Mouse (Mus musculus) heart, embryonic 11.5 days (tissue): ENCODE results near the gene Dhps. TPM values are rescaled to one million over a fixed set of nuclear protein-coding genes. Genes with fewer than 3 reads are reported as not detected.
A peak's percentile ranks its signal among the peaks of the same experiment; 100 is the strongest.
"Not testable (repeated sequence)": the region's sequence is repeated elsewhere in the genome, so short reads cannot be mapped to it uniquely, and the experiment has no call there.

Source experiments
- ATAC-seq: fragments of 200-750 bp; cut with Nextera tagmentation; replicated peaks from 2 replicates; pipeline ENCODE4 v1.8.0; 2017; ENCODE audit warnings: moderate library complexity; ENCODE audit not compliant: insufficient number of reproducible peaks, low FRiP score, low TSS enrichment
- H3K27ac ChIP-seq: fragments of 300-500 bp; sonication (generic); 2 replicates; pipeline ENCODE4 v1.5.1; 2014; ENCODE audit warnings: mild to moderate bottlenecking, low read depth, low read length
- H3K27me3 ChIP-seq: fragments of 300-500 bp; sonication (generic); 2 replicates; pipeline ENCODE4 v1.6.1; 2014; ENCODE audit warnings: mild to moderate bottlenecking, low read length, mixed read lengths; ENCODE audit not compliant: control insufficient read depth, insufficient read depth
- H3K36me3 ChIP-seq: fragments of 300-500 bp; sonication (generic); 2 replicates; pipeline ENCODE4 v1.6.1; 2014; ENCODE audit warnings: mild to moderate bottlenecking, low read length, moderate library complexity, mixed read lengths; ENCODE audit not compliant: control insufficient read depth, insufficient read depth
- H3K4me1 ChIP-seq: fragments of 300-500 bp; sonication (generic); 2 replicates; pipeline ENCODE4 v1.6.1; 2014; ENCODE audit warnings: low read length; ENCODE audit not compliant: control insufficient read depth, insufficient read depth
- H3K4me2 ChIP-seq: fragments of 300-500 bp; sonication (generic); 2 replicates; pipeline ENCODE4 v1.6.1; 2014; ENCODE audit warnings: mild to moderate bottlenecking, moderate library complexity
- H3K4me3 ChIP-seq: fragments of 300-500 bp; sonication (generic); 2 replicates; pipeline ENCODE4 v1.5.1; 2014; ENCODE audit warnings: low read depth, low read length
- H3K9ac ChIP-seq: fragments of 300-500 bp; sonication (generic); 2 replicates; pipeline ENCODE4 v1.6.1; 2014; ENCODE audit warnings: mild to moderate bottlenecking, low read depth, low read length, moderate library complexity
- H3K9me3 ChIP-seq: fragments of 300-500 bp; sonication (generic); replicated peaks from 2 replicates; pipeline ENCODE4 v1.6.1; 2016; ENCODE audit warnings: low read length; ENCODE audit not compliant: control insufficient read depth
- WGBS: fragments of 180-500 bp; shearing (Covaris S2); extraction: QIAGEN DNeasy Blood & Tissue Kit; methylation state at CpG from one replicate; pipeline ENCODE4 v1.1.7; 2014; ENCODE audit not compliant: insufficient replicate concordance; 5-methylcytosine and 5-hydroxymethylcytosine counted together
- microRNA-seq: library from miRNA; unstranded; fragments of <30 nt; microRNA quantifications from one replicate; pipeline ENCODE4, GENCODE M21; 2016; ENCODE audit warnings: borderline number of aligned reads
- polyA plus RNA-seq: library from polyadenylated mRNA; unstranded; fragments of >200 nt; fragmentation: Nextera tagmentation; extraction: Ambion mirVana; gene quantifications from 2 replicates; pipeline ENCODE4 v1.2.1, GENCODE M21; 2014

Gene Dhps
- polyA plus RNA-seq, 1 experiment from 2014 or later, result 60.0 TPM

- Histone ChIP-seq H3K27me3 (no peaks in the 10 kb centered on the region), H3K4me2 (peak overlapping the region; percentile 79), H3K4me3 (peak overlapping the region; percentile 54), H3K36me3 (no peaks in the 10 kb centered on the region), H3K27ac (no peak overlapping the region), H3K9me3 (no peaks in the 10 kb centered on the region), H3K9ac (peak overlapping the region; percentile 66), H3K4me1 (no peaks in the 10 kb centered on the region)
- 8% methylated on average over 37 of the region's 37 CpGs for WGBS
- ATAC-seq, result peak; percentile 59; the same call in 1 of the 2 replicates
Observed at GRCm38 (mm10) chr8:85119052-85119981, 47.8 kb downstream of the Dhps start.

GRCm38 (mm10) chr8:85120251-85120650 is 48.7 kb downstream of the Dhps start:
- not testable (repeated sequence) for H3K27ac ChIP-seq, H3K4me3 ChIP-seq, H3K36me3 ChIP-seq, H3K9ac ChIP-seq, H3K9me3 ChIP-seq, H3K4me2 ChIP-seq, H3K27me3 ChIP-seq, ATAC-seq, H3K4me1 ChIP-seq
- 81% methylated on average over 5 of the region's 5 CpGs for WGBS

- H3K4me3 ChIP-seq, result no peak within 1 kb of the TSS
Observed at GRCm38 (mm10) chr8:85122995-85123394, 51.4 kb downstream of the Dhps start, which contains the start of gene Zfp791. TSS of gene Zfp791 (minus strand) at chr8:85123095.

GRCm38 (mm10) chr8:85123691-85124090 is 52.1 kb downstream of the Dhps start:
- Histone ChIP-seq H3K4me1 (no peaks in the 10 kb centered on the region), H3K4me2 (no peak overlapping the region), H3K9me3 (no peaks in the 10 kb centered on the region), H3K27ac (no peak overlapping the region), H3K4me3 (no peak overlapping the region), H3K9ac (no peak overlapping the region), H3K27me3 (no peaks in the 10 kb centered on the region), H3K36me3 (no peaks in the 10 kb centered on the region)
- WGBS, result 85% methylated on average over 8 of the region's 8 CpGs
- ATAC-seq, result no peak

More at GRCm38 (mm10) chr8:85122995-85123394, 51.4 kb downstream of the Dhps start, which contains the start of gene Zfp791:
- WGBS, result 69% methylated on average over 3 of the region's 3 CpGs
- Histone ChIP-seq H3K36me3 (no peaks in the 10 kb centered on the region), H3K27me3 (no peaks in the 10 kb centered on the region), H3K4me2 (no peak within 1 kb of the TSS), H3K9me3 (no peaks in the 10 kb centered on the region), H3K4me1 (no peaks in the 10 kb centered on the region), H3K27ac (no peak within 1 kb of the TSS), H3K9ac (no peak within 1 kb of the TSS)
- ATAC-seq, result no peak

Small RNA genes lying within 50 kb of the gene (microRNA-seq; reads per million reads assigned to microRNA genes)
- 17.5 reads per million, percentile 49 among the genes with 10 or more reads in this experiment for gene Gm23388
- gene Mir7070, result 2.3 reads per million, percentile 28 among the genes with 10 or more reads in this experiment

Other genes starting within 250 kb of the Dhps start
- 5.0 and 6.0 TPM in 2 replicates for gene Dand5, start 248.9 kb upstream of the Dhps start, polyA plus RNA-seq
- 51.5 and 52.2 TPM in 2 replicates for gene Gadd45gip1, start 240.2 kb upstream of the Dhps start, polyA plus RNA-seq
- 125 and 127 TPM in 2 replicates for gene Rad23a, start 231.1 kb upstream of the Dhps start, polyA plus RNA-seq
- 830 and 894 TPM in 2 replicates for gene Calr, start 224.8 kb upstream of the Dhps start, polyA plus RNA-seq
- 53.6 and 54.5 TPM in 2 replicates for gene Farsa, start 214.8 kb upstream of the Dhps start, polyA plus RNA-seq
- gene Syce2, start 199.6 kb upstream of the Dhps start, polyA plus RNA-seq, result 44.2 and 49.6 TPM in 2 replicates
- gene Gcdh, start 177.8 kb upstream of the Dhps start, polyA plus RNA-seq, result 36.2 and 40.4 TPM in 2 replicates
- 48.7 and 65.0 TPM in 2 replicates for gene Klf1, start 169.8 kb upstream of the Dhps start, polyA plus RNA-seq
- 4.3 and 5.4 TPM in 2 replicates for gene Dnase2a, start 163.2 kb upstream of the Dhps start, polyA plus RNA-seq
- 0.27 TPM in 1 of 2 replicates, not detected in the other for gene Mast1, start 134.4 kb upstream of the Dhps start, polyA plus RNA-seq
- not detected in 2 replicates for gene Rtbdn, start 124.8 kb upstream of the Dhps start, polyA plus RNA-seq
- not detected in 2 replicates for gene Gm49661, start 102.3 kb upstream of the Dhps start, polyA plus RNA-seq
- 862 and 992 TPM in 2 replicates for gene Prdx2, start 102.2 kb upstream of the Dhps start, polyA plus RNA-seq
- 95.9 and 106 TPM in 2 replicates for gene Rnaseh2a, start 102.0 kb upstream of the Dhps start, polyA plus RNA-seq
- gene Junb, start 93.0 kb upstream of the Dhps start, polyA plus RNA-seq, result 7.6 and 9.3 TPM in 2 replicates
- 6.7 and 7.1 TPM in 2 replicates for gene Hook2, start 81.2 kb upstream of the Dhps start, polyA plus RNA-seq
- not detected in 2 replicates for gene Best2, start 57.2 kb upstream of the Dhps start, polyA plus RNA-seq
- gene Asna1, start 46.5 kb upstream of the Dhps start, polyA plus RNA-seq, result 108 and 118 TPM in 2 replicates
- gene Trir, start 44.9 kb upstream of the Dhps start, polyA plus RNA-seq, result 99.7 and 101 TPM in 2 replicates
- 15.7 and 16.2 TPM in 2 replicates for gene Tnpo2, start 34.8 kb upstream of the Dhps start, polyA plus RNA-seq
- gene Fbxw9, start 11.7 kb upstream of the Dhps start, polyA plus RNA-seq, result 15.9 and 17.8 TPM in 2 replicates
- 1.5 TPM in 1 of 2 replicates, not detected in the other for gene Gm5741, start 3.8 kb upstream of the Dhps start, polyA plus RNA-seq
- gene Wdr83os, start 9.0 kb downstream of the Dhps start, polyA plus RNA-seq, result 120 and 124 TPM in 2 replicates
- 36.5 and 43.0 TPM in 2 replicates for gene Wdr83, start 9.5 kb downstream of the Dhps start, polyA plus RNA-seq
- 25.1 and 27.3 TPM in 2 replicates for gene Man2b1, start 11.5 kb downstream of the Dhps start, polyA plus RNA-seq
- 0.46 and 0.59 TPM in 2 replicates for gene Zfp791, start 51.3 kb downstream of the Dhps start, polyA plus RNA-seq
- gene Cks1brt, start 80.2 kb downstream of the Dhps start, polyA plus RNA-seq, result not detected in 2 replicates
- not detected in 2 replicates for gene Olfr371, start 154.2 kb downstream of the Dhps start, polyA plus RNA-seq
- gene Orc6, start 227.9 kb downstream of the Dhps start, polyA plus RNA-seq, result 91.8 and 92.3 TPM in 2 replicates
- 113 and 137 TPM in 2 replicates for gene Vps35, start 228.0 kb downstream of the Dhps start, polyA plus RNA-seq